Mouse (Mus musculus): ENCODE results near the gene Cachd1. TPM values are rescaled to one million over a fixed set of nuclear protein-coding genes. Genes with fewer than 3 reads are reported as not detected.
A peak's percentile ranks its signal among the peaks of the same experiment; 100 is the strongest.

Cachd1 gene
- total RNA-seq, 2 experiments from 2014 or later, result 8.6 to 12.1 TPM

DNA sequence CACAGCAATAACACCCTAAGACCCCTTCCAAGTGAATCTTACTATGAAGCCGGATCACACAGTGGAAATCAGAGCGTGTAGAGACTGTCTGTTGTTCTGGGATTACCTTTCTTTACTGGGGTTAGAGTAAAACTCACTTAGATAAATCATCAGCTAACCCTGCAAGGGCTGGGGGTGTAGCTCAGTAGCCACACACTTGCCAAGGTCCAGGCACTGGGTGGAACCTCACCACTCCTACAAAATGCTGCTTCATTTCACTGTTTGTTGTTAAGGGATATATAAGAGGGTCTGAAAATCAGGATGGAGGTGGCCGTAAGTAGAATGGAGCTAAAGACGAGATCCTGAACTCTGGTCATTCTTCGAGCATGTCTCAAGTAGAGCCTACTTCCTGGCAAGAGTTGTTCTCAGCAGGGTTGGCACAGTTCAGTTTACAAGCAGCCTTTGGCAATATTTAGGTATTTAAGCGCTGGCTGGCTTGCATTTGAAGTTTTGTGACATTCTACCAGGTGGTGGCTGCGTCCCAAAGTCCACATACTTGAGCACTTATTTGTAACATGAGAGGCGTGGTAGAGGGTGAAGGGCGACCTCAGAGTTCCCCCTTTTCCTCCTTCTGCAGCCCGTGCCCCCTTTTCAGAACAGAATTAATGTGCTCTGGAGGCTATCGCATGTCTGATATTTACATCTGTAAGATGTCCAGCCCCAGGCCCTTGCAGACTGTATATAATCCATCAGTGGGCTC lies 146.5 kb downstream of the Cachd1 start:
- DNase-seq, result no peak

- no peak for DNase-seq
Measured at GRCm38 (mm10) chr4:100923598-100923997, 147.1 kb downstream of the Cachd1 start.

GRCm38 (mm10) chr4:100924276-100924675 lies 147.8 kb downstream of the Cachd1 start:
- DNase-seq, result no peak

DNA sequence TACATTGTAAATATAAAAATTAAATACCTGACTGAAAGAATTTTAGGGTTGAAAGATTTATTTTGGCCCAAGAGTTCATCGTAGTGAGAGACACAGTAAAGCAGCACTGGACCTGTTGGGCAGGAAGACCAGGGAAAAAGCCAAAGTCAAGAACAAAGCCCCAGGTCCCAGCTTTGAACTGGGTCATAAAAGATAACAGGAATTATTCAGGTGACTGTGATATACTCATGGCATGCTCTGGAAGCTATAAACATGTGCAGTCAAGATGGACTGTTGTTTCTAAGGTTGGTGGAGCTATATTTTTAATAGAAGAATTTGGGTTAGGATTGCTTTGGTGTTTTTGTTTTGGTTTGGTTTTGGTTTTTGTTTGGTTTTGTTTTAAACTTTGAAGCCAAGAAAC lies 148.7 kb downstream of the Cachd1 start:
- DNase-seq, result no peak

DNA sequence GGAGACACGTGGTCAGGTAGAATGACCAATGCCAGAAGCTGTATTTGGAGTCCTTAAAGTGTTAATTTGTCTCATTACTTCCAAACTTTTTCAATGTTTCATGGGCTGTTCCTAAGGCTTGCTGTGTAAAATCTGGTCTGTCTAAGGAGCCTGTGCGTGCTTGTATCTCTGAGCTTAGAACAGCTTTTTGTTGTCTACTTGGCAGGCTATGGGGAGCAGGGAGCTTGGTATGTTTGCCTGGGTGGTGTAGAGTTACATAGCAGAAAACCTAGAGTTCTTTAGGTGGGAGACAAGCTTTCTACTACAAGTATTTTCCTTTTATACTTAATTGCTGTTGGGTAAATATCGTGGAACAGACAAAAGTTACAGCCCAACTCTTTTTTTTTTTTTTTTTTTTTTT lies 150.1 kb downstream of the Cachd1 start:
- DNase-seq, result no peak

DNA sequence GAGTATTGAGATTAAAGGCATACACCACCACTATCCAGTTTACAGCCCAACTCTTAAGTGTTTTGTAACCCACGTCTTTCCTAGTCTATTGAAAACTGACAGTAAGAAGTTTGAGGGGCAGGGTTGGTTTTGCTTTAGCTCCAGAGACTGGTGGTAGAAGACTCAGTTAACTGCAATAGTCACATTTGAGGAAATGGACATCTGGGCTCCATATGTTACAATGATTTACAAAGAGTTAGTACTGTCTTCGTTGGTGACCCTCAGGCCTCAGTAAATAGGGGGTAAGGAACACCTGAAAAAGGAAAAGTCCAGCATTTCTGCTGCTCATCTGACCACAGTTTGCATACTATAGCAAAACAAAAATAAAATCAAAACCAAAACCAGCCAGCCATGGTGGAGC lies 150.6 kb downstream of the Cachd1 start:
- DNase-seq, result no peak

DNA sequence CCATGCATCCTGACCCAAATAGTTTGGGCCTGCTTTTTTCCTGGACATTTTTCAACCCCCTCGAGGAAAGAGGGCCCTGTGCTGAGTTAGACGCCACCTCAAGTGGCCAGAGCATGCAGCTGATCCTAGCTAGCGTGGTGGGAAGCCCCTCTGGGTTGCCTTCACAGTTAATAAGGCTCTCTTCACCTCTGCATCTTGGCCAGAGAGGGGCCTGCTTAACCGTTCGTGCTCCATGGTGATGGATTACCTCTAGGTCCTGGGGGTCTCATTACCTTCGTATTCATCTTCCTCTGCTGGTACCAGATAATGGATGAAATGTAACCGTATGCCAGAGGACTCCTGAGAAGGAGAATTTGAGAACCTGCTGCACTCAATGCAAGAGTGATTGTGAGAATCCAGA lies 167.2 kb downstream of the Cachd1 start:
- no peak for DNase-seq

GRCm38 (mm10) chr4:100944276-100944675 lies 167.8 kb downstream of the Cachd1 start:
- DNase-seq, result peak; percentile 23 to 39

GRCm38 (mm10) chr4:100945171-100945899 lies 168.9 kb downstream of the Cachd1 start:
- no peak for DNase-seq

DNA sequence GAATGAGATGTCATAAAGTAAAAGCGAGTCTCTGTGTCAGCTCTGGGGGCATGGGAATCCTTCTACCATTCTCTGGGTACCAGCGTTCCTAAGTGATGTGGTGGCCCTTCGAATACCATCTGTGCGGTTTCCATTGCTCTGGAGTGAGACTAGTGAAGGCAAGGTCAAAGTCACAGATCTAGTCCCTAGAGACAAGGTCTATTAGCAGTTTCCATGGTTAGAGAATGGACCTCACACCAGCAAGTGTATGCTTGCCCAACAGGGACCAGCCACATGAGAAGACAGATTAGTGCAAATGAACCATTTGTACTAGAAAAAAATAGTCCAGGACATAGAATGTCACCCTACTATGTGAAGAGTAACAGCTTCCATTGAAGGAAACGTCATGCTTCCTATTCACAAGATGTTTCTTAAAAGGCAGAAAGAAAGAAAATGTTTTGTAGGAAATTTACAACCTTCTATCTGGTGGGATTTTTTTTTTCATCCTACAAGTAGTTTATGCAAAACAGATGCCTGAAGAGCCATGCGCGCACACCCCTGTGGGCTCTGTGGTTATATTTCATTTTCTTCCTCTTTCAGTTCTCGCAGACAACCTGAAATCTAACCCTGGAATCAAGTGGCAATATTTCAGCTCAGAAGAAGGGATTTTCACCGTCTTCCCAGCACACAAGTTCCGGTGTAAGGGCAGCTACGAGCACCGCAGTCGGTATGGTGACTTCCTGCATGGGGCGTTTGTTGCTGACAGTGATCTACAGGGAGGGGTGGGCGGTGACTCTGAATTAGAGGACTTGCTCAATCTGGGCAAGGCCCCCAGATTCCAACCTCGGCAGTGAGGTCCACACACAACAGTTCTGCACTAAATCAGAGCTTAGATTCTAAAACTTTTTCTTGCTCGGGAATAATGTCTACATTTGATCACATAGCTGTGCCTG lies 172.3 kb downstream of the Cachd1 start:
- DNase-seq, result peak in 1 of 2 experiments; percentile 3

DNA sequence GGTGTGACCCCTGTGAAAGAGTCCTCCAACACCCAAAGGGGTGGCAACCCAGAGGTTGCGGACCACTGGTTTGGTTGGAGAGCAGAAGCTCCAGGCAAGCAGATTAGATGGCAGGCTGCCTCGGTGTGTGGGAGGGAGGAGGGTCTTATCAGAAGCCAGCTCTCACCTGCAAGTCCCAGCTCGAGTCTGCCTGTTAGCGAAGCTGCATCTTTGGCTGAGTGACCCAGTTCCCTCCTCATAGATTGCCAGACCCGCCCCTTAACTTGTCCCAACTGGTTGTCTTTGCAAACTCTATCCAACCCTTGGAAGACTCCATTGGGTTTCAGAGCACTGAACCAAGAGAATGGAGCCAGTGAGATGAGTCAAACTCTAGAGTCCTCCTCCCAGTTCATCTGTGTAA lies 173.8 kb downstream of the Cachd1 start:
- DNase-seq, result no peak

DNA sequence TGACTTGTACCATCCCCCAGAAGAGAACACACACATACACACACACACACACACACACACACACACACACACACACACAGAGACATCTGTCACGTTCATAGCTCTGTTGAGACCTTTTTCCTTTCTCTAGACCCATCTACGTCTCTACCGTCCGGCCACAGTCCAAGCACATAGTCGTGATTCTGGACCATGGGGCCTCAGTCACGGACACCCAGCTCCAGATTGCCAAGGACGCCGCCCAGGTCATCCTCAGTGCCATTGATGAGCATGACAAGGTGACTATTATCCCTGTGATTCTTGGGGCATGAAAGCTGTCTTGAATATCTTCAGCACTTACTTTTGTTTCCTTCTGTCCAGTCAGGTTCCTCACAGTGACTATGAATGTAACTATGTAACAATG lies 175.4 kb downstream of the Cachd1 start:
- DNase-seq, result no peak

DNA sequence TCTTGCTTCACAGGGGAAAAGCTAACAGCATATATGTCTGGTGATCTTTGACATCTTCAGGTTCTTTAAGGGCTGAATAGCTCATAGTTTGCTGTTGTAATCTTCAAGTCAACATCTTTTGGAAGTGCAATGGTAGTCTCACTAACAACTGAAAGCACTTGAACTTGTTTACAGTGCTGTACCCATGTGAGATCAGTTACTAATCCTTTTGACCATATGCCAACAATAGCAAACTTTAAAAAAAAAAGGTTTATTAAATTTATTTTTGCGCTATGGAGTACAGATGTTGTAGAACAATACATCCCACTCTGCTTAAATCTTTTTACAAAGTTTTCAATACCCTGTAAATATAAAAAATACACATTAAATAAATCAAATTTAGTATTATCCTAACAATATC lies 186.9 kb downstream of the Cachd1 start:
- DNase-seq, result no peak

DNA sequence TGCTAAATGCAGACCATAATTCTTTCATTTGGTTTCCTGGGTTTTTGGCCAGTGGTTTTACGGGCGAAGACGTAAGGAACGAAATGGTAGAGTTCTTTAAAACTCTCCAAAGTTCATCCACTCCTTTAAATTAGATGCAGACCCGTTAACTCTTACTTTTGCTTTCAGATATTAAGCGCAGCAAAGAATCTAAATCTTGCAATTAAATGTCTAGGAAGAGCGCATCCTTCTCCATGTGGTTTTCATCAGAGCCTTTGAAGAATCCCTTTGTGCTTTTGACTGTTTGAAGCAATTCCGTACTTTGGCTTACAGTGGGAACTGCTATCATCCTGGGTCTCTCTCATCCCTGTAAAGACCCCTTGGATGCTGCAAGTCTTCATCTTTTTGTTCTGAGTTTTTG lies 187.3 kb downstream of the Cachd1 start:
- DNase-seq, result no peak

DNA sequence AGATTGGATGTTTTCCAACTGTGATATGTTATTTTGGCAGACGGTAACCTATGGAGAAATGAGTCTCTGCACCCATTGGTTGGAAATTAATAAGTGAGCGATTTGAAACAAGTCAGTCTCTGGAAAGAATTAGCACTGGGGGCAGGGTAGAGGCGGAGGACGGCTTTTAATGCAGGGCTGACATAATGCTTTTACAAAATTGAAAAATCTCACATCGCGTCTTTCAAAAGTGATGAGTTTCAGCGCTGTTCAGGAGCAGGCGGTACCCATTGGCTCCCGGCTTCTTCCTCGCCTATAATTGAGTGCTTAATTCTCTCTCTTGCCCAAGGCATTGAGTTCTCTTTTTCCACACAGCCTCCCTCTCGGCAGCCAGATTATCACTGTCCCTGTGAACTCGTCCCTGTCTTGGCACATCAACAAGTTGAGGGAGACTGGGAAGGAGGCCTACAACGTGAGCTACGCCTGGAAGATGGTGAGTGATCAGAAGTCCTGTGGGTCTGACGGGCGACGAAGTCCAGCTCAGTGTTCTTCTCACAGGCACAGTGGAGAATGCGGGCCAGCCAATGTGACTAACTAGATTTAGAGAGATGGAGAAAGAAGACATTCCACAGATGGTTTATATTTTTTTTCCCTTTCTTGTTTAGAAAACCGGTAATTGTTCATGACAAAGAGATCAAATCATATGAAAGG lies 191.4 kb downstream of the Cachd1 start:
- DNase-seq, result no peak

GRCm38 (mm10) chr4:100973641-100974454 lies 197.4 kb downstream of the Cachd1 start:
- DNase-seq, result no peak

GRCm38 (mm10) chr4:100974455-100975035 lies 198.1 kb downstream of the Cachd1 start:
- no peak for DNase-seq

DNA sequence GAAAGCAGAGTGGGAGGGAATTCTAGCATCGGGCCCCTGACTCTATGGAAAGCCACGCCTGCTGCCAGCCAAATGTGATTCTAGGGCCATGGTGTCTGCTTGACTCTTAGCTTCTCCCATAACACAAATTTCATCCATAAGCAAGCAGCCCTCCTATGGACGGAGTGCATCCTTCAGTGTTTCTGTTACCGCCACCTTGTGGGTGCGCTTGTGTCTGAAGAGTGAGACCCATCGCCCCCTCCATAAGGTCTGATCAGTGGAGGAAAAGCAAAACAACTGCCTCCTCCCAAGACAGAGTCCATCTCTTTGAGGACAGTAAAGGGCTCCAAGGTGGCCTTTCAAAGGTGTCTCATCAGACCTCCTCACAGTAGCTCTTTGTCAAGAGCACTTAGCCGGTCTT lies 201.0 kb downstream of the Cachd1 start:
- no peak for DNase-seq

- DNase-seq, result no peak
Measured at GRCm38 (mm10) chr4:100987187-100987586, 210.7 kb downstream of the Cachd1 start.

DNA sequence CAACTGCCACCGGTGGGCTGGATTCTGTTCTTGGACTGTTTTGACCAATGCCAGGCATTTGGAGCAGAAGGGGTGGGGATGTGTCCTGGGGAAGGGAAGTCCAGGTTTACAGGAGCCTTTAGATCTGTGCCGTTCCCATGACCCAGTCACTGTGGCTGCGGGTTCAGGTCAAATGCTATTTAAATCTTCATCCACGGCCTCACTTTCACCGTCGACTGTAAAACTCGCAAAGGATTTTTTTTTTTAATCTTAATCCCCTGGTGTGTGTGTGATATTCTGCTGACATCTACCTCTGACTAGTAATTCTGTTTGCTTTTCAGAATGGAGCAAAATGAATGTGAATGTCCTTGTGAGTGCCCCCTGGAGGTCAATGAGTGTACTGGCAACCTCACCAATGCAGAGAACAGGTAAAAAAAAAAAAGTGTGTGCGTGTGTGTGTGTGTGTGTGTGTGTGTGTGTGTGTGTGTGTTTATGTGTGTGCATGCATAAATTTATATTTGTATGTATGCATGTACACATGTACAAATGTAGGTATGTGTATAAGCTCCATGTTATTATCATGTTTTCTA lies 211.8 kb downstream of the Cachd1 start:
- peak; percentile 10 to 42 for DNase-seq

Measured in adrenal gland, postnatal 36 days (tissue).